Mouse (Mus musculus) G1E (cell line): Measurements from ENCODE around the gene Rai14.

Source experiments
- CTCF ChIP-seq: IDR thresholded peaks from 2 replicates; pipeline ENCODE4 v1.5.1; 2012; ENCODE audit warnings: low read depth, low read length, inconsistent platforms, mixed read lengths
- TAL1 ChIP-seq: conservative IDR thresholded peaks from 2 replicates; pipeline ENCODE4 v1.6.1; 2012; ENCODE audit warnings: low read depth, low read length, inconsistent platforms, mixed read lengths

- TF ChIP-seq CTCF (no peak), TAL1 (no peak)
Observed at GRCm38 (mm10) chr15:10690973-10691372, 23.5 kb downstream of the Rai14 start.
